Mouse (Mus musculus) liver, embryonic 14.5 days (tissue): ENCODE results near the gene Ccdc28b. TPM values are rescaled to one million over a fixed set of nuclear protein-coding genes. Genes with fewer than 3 reads are reported as not detected.

Source experiments
- ATAC-seq: fragments of 200-750 bp; cut with Nextera tagmentation; 2 replicates; pipeline ENCODE4 v1.8.0; 2017; ENCODE audit warnings: moderate number of reproducible peaks, mild to moderate bottlenecking, moderate library complexity; ENCODE audit not compliant: insufficient read depth
- DNase-seq, 3 experiments: peaks; one replicate each; pipeline ENCODE4 v3.0.0-alpha.2; 2012 to 2013; ENCODE audit warnings: low read depth in 3 of 3, low spot score in 3 of 3
- H3K27ac ChIP-seq: fragments of 300-500 bp; sonication (generic); 2 replicates; pipeline ENCODE4 v1.5.1; 2014; ENCODE audit warnings: moderate library complexity, mild to moderate bottlenecking, control low read depth, inconsistent platforms
- H3K27me3 ChIP-seq: fragments of 300-500 bp; sonication (generic); 2 replicates; pipeline ENCODE4 v1.6.1; 2014; ENCODE audit warnings: mild to moderate bottlenecking, low read length, moderate library complexity; ENCODE audit not compliant: control insufficient read depth, insufficient read depth
- H3K36me3 ChIP-seq: fragments of 300-500 bp; sonication (generic); replicated peaks from 2 replicates; pipeline ENCODE4 v1.6.1; 2014; ENCODE audit warnings: low read depth; ENCODE audit not compliant: control insufficient read depth, insufficient read depth
- H3K4me1 ChIP-seq, 2 experiments: fragments of 200-500 bp in 1 of 2; fragments of 300-500 bp in 1 of 2; sonication (generic) in 1 of 2; replicated peaks; 2 replicates each; pipeline ENCODE4 v1.6.1; 2012 to 2014; ENCODE audit warnings: antibody characterized with exemption in 1 of 2, inconsistent platforms in 1 of 2, low read length in 1 of 2; ENCODE audit not compliant: control insufficient read depth in 2 of 2, insufficient read depth in 2 of 2
- H3K4me2 ChIP-seq: fragments of 300-500 bp; sonication (generic); 2 replicates; pipeline ENCODE4 v1.6.1; 2014; ENCODE audit warnings: low read depth, mild to moderate bottlenecking, control low read depth, moderate library complexity
- H3K4me3 ChIP-seq, 2 experiments: fragments of 200-500 bp in 1 of 2; fragments of 300-500 bp in 1 of 2; sonication (generic) in 1 of 2; 2 replicates each; pipeline ENCODE4 v1.5.1; 2012 to 2014; ENCODE audit warnings: low read depth in 2 of 2, low read length in 2 of 2, mild to moderate bottlenecking in 2 of 2, control low read depth in 1 of 2, inconsistent platforms in 1 of 2, moderate library complexity in 1 of 2; ENCODE audit not compliant: insufficient read depth in 1 of 2
- H3K9ac ChIP-seq: fragments of 300-500 bp; sonication (generic); replicated peaks from 2 replicates; pipeline ENCODE4 v1.6.1; 2014; ENCODE audit warnings: mild to moderate bottlenecking, control low read depth, moderate library complexity
- H3K9me3 ChIP-seq: fragments of 300-500 bp; sonication (generic); 2 replicates; pipeline ENCODE4 v1.6.1; 2016; ENCODE audit warnings: low read length, mixed read lengths; ENCODE audit not compliant: control insufficient read depth
- CTCF ChIP-seq: IDR thresholded peaks from 2 replicates; pipeline ENCODE4 v1.5.1; 2016; ENCODE audit warnings: antibody characterized with exemption, low read depth, control low read depth
- EP300 ChIP-seq: IDR thresholded peaks from 2 replicates; pipeline ENCODE4 v1.6.1; 2016; ENCODE audit warnings: antibody characterized with exemption, low read depth
- WGBS: fragments of 180-500 bp; shearing (Covaris S2); extraction: QIAGEN DNeasy Blood & Tissue Kit; methylation state at CpG from one replicate; pipeline ENCODE4 v1.1.7; 2014; ENCODE audit not compliant: insufficient replicate concordance; 5-methylcytosine and 5-hydroxymethylcytosine counted together
- polyA plus RNA-seq, 2 experiments: library from polyadenylated mRNA; depleted of rRNA in 1 of 2; stranded (reverse) in 1 of 2; unstranded in 1 of 2; fragments of >200 nt; fragmentation: Nextera tagmentation in 1 of 2; extraction: Ambion mirVana in 1 of 2; gene quantifications; 2 replicates each; pipeline versions ENCODE4 v1.2.1 to v1.2.3; 2012 to 2014

Ccdc28b gene
- polyA plus RNA-seq, 2 experiments: 11.0 to 12.0 TPM

DNA sequence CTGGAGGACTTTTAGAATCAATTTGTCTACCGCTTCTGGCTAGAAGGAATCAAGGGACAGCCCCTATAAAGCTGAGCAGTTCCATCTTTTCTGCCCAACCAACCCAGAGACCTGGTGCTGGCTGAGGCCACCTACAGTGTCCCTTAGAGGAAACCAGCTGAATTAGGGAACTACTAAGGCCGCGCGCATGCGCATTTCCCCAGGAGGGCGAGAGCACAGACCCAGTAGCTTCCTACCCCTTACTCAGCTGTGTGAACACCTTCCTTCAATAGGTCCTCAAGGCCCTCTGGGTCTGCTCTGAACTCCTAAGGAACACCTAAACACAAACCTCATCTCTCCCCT lies 1.3 kb upstream of the Ccdc28b start:
- 2% methylated on average over 6 of the region's 6 CpGs for WGBS
- H3K9me3 ChIP-seq: no peaks in the 10 kb centered on the region
- DNase-seq: peak in 1 of 3 experiments; percentile 56

DNA sequence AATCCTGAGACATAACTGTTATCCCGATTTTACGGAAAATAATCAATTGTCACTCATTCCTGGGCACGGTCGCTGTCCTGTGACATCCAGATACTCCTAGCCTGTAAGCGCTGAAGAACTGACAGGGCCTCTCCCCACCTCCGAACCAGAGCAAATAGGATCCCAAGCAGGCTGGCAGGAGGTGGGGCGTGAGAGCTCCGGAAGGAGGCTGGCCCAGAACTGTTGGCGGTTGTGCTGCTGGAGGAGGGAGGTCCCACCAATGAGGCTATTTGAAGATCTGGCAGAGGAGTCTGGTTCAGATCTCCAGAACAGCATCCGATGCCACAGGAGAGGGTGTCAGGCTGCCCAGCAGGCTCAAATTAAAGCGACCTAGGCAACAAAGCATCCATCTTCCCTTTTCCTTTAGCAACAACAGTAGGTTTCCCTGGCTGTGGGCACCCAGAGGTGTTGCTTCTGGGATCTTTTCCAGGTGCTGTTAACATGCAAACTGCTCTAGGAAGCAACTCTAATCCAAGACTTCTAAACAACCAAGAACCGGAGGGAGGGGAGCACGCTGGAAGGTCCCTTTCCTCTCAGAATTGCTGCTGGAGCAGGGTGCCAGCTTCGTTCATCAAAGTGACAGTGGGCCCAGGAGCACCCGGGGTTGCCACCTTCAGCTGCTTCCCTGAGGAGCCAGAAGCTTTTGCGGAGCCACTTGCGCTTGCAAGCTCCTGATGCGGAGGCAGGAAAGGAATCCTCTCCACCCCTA lies 708 bp upstream of the Ccdc28b start:
- WGBS: 2% methylated on average over 18 of the region's 18 CpGs
- peak; percentile 92 for ATAC-seq
- peak overlapping the region; percentile 79 for H3K27ac ChIP-seq
- peaks cover 20 to 22% of the 10 kb centered on the region in 2 experiments for H3K4me1 ChIP-seq
- TF ChIP-seq EP300 (no peak), CTCF (no peak)
- H3K36me3 ChIP-seq: peaks cover 28% of the 10 kb centered on the region
- H3K9me3 ChIP-seq: no peaks in the 10 kb centered on the region
- peak overlapping the region; percentile 74 to 77 for H3K4me3 ChIP-seq
- H3K9ac ChIP-seq: peak overlapping the region; percentile 87
- H3K4me2 ChIP-seq: peak overlapping the region; percentile 97
- peak; percentile 84 to 90 (median 85) for DNase-seq
- no peaks in the 10 kb centered on the region for H3K27me3 ChIP-seq

More for the DNA sequence above, 1.3 kb upstream of the Ccdc28b start:
- peaks cover 33% of the 10 kb centered on the region for H3K36me3 ChIP-seq
- peak overlapping the region; percentile 79 for H3K27ac ChIP-seq
- H3K9ac ChIP-seq: peak overlapping the region; percentile 61
- no peaks in the 10 kb centered on the region for H3K27me3 ChIP-seq
- H3K4me3 ChIP-seq: peak overlapping the region; percentile 7 to 77
- no peak for TF ChIP-seq CTCF
- no peak for TF ChIP-seq EP300
- peak overlapping the region; percentile 97 for H3K4me2 ChIP-seq
- 0 out of 2 replicates have a peak, but pooled peaks have one; percentile 8 for ATAC-seq
- peaks cover 20 to 22% of the 10 kb centered on the region in 2 experiments for H3K4me1 ChIP-seq

DNA sequence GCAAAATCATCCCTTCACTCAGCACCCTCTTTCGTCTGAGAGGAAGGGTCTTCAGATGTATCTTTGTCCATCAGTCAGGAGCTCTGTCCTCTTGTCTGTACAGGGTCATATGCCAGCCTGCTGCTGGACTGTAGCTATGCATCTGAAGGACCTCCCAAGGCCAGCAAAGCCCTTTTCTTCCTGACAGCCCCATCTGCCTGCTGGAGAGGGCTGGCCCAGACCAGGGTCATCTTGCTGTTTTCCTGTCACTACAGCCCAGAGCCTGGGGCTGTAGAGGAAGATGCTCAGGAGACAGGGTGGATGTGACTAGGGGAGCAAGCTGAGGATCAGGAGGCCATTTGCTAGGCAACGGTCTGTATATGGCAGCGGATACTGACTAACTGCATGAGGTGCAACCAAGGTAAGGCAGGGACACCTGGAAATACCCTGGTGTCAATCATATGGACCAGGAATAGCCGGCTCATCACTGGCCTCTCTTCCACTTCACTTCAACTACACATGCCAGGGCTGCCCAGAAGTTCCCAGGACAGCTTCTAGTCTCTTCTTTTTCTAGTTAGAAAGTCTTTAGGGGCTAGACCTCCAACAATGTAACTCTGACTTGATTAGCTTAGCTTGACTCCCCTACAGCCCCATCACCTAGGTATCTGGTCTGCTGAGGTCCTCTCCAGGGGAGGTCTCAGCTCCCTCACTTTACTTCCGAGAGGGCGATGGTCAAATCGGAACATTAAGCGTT lies 778 bp downstream of the Ccdc28b start:
- Histone ChIP-seq H3K9me3 (no peaks in the 10 kb centered on the region), H3K4me1 (peaks cover 25 to 30% of the 10 kb centered on the region in 2 experiments), H3K27me3 (no peaks in the 10 kb centered on the region), H3K9ac (peak overlapping the region; percentile 87), H3K4me3 (peak overlapping the region; percentile 74 to 77), H3K36me3 (peaks cover 13% of the 10 kb centered on the region), H3K4me2 (peak overlapping the region; percentile 97), H3K27ac (peak overlapping the region; percentile 79; the same call in 1 of the 2 replicates)
- TF ChIP-seq CTCF (no peak), EP300 (no peak)
- no peak for ATAC-seq
- 28% methylated on average over 8 of the region's 8 CpGs for WGBS
- no peak for DNase-seq

DNA sequence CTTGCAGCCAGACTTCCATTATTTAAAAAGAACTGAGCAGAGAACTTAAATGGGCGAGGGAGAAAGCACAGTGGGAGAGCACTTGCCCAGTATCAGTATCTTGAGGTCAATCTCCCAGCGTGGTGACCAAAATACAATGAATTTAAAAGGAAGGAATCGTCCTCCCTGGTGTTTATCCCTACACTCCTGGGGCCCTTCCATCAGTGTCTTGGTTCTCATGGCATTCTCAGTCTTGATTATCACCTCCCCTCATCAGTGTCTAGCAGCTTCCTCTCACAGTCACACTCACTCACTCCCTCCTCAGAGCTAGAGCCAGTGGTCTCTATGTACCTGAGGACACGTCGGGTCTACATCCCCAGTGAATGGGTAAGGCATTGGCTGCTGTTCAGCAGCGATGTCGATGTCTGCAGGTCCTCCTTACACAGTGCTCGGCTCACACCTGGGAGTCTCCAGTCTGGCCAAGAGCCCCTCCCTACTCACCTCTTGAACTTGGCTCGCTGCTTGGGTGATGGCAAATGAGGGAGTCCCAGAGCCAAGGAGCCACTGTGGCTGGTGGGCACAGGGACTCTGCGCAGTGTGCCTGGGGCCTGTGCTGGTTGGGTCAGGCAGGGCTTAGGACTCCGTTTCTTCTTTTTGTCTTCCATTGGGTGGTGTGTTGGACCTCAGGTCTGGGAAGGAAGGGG lies 1.5 kb downstream of the Ccdc28b start:
- Histone ChIP-seq H3K4me3 (no peak overlapping the region), H3K36me3 (peaks cover 7% of the 10 kb centered on the region), H3K9ac (no peak overlapping the region), H3K9me3 (no peaks in the 10 kb centered on the region), H3K4me1 (peaks cover 25 to 30% of the 10 kb centered on the region in 2 experiments), H3K27ac (no peak overlapping the region), H3K27me3 (no peaks in the 10 kb centered on the region), H3K4me2 (peak overlapping the region; percentile 97; the same call in 1 of the 2 replicates)
- TF ChIP-seq EP300: no peak
- TF ChIP-seq CTCF: no peak
- no peak for DNase-seq
- 74% methylated on average over 11 of the region's 11 CpGs for WGBS
- ATAC-seq: no peak
